Comparison of ENCODE assay signal across 19 mouse cellular contexts in the genomic region with DNA sequence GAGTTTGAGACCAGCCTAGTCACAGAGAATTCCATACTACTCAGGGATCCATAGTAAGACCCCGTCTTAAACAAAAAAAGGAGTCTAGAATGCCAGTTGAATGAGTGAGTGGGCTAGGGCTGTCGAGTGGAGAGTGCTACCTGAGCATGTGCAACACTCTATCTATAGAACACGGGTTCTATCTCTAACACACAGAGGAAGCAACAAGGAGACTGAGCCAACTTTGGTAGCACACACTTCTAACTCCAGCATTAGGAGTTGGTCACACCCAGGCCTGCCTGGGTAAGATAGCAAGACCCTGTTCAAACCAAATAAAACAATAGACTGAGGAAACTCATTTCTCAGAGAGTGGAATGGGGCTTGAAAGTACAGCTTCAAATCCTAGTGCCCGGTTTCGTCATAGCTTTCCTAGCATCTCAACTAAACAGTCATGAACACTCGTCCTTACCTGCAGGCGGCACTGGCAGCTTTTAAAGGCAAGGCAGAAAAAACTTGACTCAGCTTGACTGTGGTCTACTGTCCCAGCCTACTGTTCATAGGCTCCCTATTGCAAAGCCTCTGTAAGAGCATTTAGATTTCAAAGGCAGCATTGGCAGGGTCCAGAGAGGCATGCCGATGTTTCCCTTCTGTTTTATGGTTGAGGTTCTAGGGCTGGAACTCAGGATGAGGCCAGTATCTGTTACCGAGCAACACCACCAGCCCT. TPM values are rescaled to one million over a fixed set of nuclear protein-coding genes. Genes with fewer than 3 reads are reported as not detected.
DNase-seq lines count a peak whose midpoint lies in the region; ATAC-seq and TF ChIP-seq lines count a peak whose summit lies in the region.
"Had no signal": no experiment of that assay in that cellular context is flagged by ENCODE, and none has a peak within 500 bp of the region (broad histone marks: within the 10 kb centered on the region; RNA-seq: fewer than 3 reads in every experiment).

No protein-coding gene starts in this region.

- ATAC-seq in lung, embryonic 14.5 days (ENCODE audit: insufficient read depth), result peak; percentile 31; the same call in 1 of the 2 replicates
- peak; percentile 97 for ATAC-seq in megakaryocyte progenitor cell, adult 5-6 weeks (replicated peaks; ENCODE audit: poor library complexity)

- TF ChIP-seq CTCF in lung, embryonic 14.5 days (IDR thresholded peaks at IDR 0.05; ENCODE audit: low read depth), result no peak

- no peak overlapping the region for H3K4me3 ChIP-seq in lung, embryonic 14.5 days (ENCODE audit: low read depth, low read length)
- H3K4me3 ChIP-seq: embryonic facial prominence, embryonic 10.5 days; heart, embryonic 15.5 days; hindbrain, embryonic 13.5 days; neural tube, embryonic 15.5 days had no signal

- H3K4me1 ChIP-seq in lung, embryonic 14.5 days (ENCODE audit: insufficient read depth), result no peaks in the 10 kb centered on the region

- no peaks in the 10 kb centered on the region for H3K9me3 ChIP-seq in lung, embryonic 14.5 days (ENCODE audit: low read depth, low read length)
- H3K9me3 ChIP-seq: embryonic facial prominence, embryonic 10.5 days; heart, embryonic 15.5 days; hindbrain, embryonic 13.5 days; neural tube, embryonic 15.5 days had no signal

- no peaks in the 10 kb centered on the region for H3K27me3 ChIP-seq in lung, embryonic 14.5 days (ENCODE audit: insufficient read depth, low read length)
- H3K27me3 ChIP-seq: heart, embryonic 15.5 days; hindbrain, embryonic 13.5 days; neural tube, embryonic 15.5 days had no signal

- 88% methylated on average over 9 of the region's 9 CpGs for WGBS in lung, embryonic 14.5 days

- H3K36me3 ChIP-seq in lung, embryonic 14.5 days (ENCODE audit: insufficient read depth), result peaks cover 70% of the 10 kb centered on the region

- no peak overlapping the region for H3K27ac ChIP-seq in lung, embryonic 14.5 days (ENCODE audit: low read depth)
- H3K27ac ChIP-seq: embryonic facial prominence, embryonic 10.5 days; heart, embryonic 15.5 days; hindbrain, embryonic 13.5 days; neural tube, embryonic 15.5 days had no signal

- H3K9ac ChIP-seq in lung, embryonic 14.5 days, result no peak overlapping the region
- H3K9ac ChIP-seq: heart, embryonic 15.5 days; hindbrain, embryonic 13.5 days; neural tube, embryonic 15.5 days had no signal

- H3K4me2 ChIP-seq in lung, embryonic 14.5 days, result no peak overlapping the region
- H3K4me2 ChIP-seq: heart, embryonic 15.5 days; hindbrain, embryonic 13.5 days; neural tube, embryonic 15.5 days had no signal

- DNase-seq in lung, embryonic 14.5 days, result no peak
- no peak for DNase-seq in lung, postnatal 10 days
- DNase-seq in c-Kit-positive CD71-negative TER-119-negative erythroid progenitor cells, embryonic 14.5 days (ENCODE audit: low read depth), result peak; percentile 34
- DNase-seq in liver, result peak; percentile 80
- DNase-seq in kidney, adult 11 months, result no peak
- no peak for DNase-seq in layer of hippocampus, postnatal 10 days (ENCODE audit: low spot score in 2 of 2)
- no peak for DNase-seq in urinary bladder, postnatal 36 days (ENCODE audit: low spot score in 2 of 2)
- DNase-seq: adrenal gland, adult 8-10 months; kidney, adult 2 months; kidney, postnatal 25 days; layer of hippocampus, adult 9-11 months; left cerebral cortex, postnatal 4 days; lung, adult 2 months; thymus, adult 18-20 months had no signal

RNA-seq across cellular contexts. Expression of gene Gm20517, which starts 6.4 kb away (rescaled TPM):
- polyA plus RNA-seq in lung, embryonic 14.5 days (2014; fragmentation: Nextera tagmentation; extraction: Ambion mirVana), result 0.74 and 1.8 TPM in 2 replicates
- total RNA-seq in megakaryocyte progenitor cell, adult 5-6 weeks (2015), result 0.56 and 2.2 TPM in 2 replicates
- 3.4 and 3.6 TPM in 2 replicates for total RNA-seq in megakaryocyte progenitor cell, adult 5-6 weeks (2017)
- total RNA-seq in layer of hippocampus, postnatal 10 days (2021), result 10 to 100 TPM in 1 of 2 experiments, 1 to 10 TPM in 1; 6.6 to 10.1 TPM

RNA-seq across cellular contexts. Expression of gene Med20, which starts 6.4 kb away (rescaled TPM):
- 45.5 and 49.2 TPM in 2 replicates for polyA plus RNA-seq in lung, embryonic 14.5 days (2014; fragmentation: Nextera tagmentation; extraction: Ambion mirVana)
- total RNA-seq in megakaryocyte progenitor cell, adult 5-6 weeks (2015), result 20.4 and 23.8 TPM in 2 replicates
- 37.7 and 40.7 TPM in 2 replicates for total RNA-seq in megakaryocyte progenitor cell, adult 5-6 weeks (2017)
- 10 to 100 TPM; 23.9 to 24.8 TPM for total RNA-seq in layer of hippocampus, postnatal 10 days (2021)

RNA-seq across cellular contexts. Expression of gene Bysl, which starts 6.5 kb away (rescaled TPM):
- 24.2 and 25.4 TPM in 2 replicates for polyA plus RNA-seq in lung, embryonic 14.5 days (2014; fragmentation: Nextera tagmentation; extraction: Ambion mirVana)
- total RNA-seq in megakaryocyte progenitor cell, adult 5-6 weeks (2015), result 9.8 and 11.6 TPM in 2 replicates
- 15.4 and 16.0 TPM in 2 replicates for total RNA-seq in megakaryocyte progenitor cell, adult 5-6 weeks (2017)
- total RNA-seq in layer of hippocampus, postnatal 10 days (2021), result 10 to 100 TPM; 24.5 to 24.9 TPM

RNA-seq across cellular contexts. Expression of gene Usp49, which starts 12.7 kb away (rescaled TPM):
- polyA plus RNA-seq in lung, embryonic 14.5 days (2014; fragmentation: Nextera tagmentation; extraction: Ambion mirVana), result 5.0 and 5.6 TPM in 2 replicates
- total RNA-seq in megakaryocyte progenitor cell, adult 5-6 weeks (2015), result 4.8 and 5.9 TPM in 2 replicates
- 4.5 and 6.4 TPM in 2 replicates for total RNA-seq in megakaryocyte progenitor cell, adult 5-6 weeks (2017)
- total RNA-seq in layer of hippocampus, postnatal 10 days (2021), result 10 to 100 TPM; 11.3 to 13.2 TPM

Comparison
In these comparisons a context has a peak if more than half of its experiments do, and no peak if none do; other contexts are left out.
1. DNase-seq: peak in c-Kit-positive CD71-negative TER-119-negative erythroid progenitor cells, embryonic 14.5 days (single experiment) and liver (single experiment); none in lung, embryonic 14.5 days (single experiment), lung, postnatal 10 days (single experiment), kidney, adult 11 months (single experiment), layer of hippocampus, postnatal 10 days (0 of 2) and urinary bladder, postnatal 36 days (0 of 2).